Mouse (Mus musculus) layer of hippocampus, adult 8-10 months (tissue): ENCODE results near the gene Fam129a. TPM values are rescaled to one million over a fixed set of nuclear protein-coding genes. Genes with fewer than 3 reads are reported as not detected.

Experiments used
- total RNA-seq, 4 experiments: library from RNA; stranded (reverse); gene quantifications; 2 replicates each; pipeline ENCODE4 v1.2.4; 2022

Fam129a gene
- total RNA-seq, 4 experiments from 2014 or later, result 1.8 to 5.3 (median 3.5) TPM

Other genes starting within 250 kb of the Fam129a start
- gene Ivns1abp, start 226.7 kb upstream of the Fam129a start, total RNA-seq, result 10 to 100 TPM; 87.0 to 94.5 (median 92.4) TPM
- 10 to 100 TPM; 13.2 to 17.7 (median 15.5) TPM for gene Swt1, start 142.7 kb upstream of the Fam129a start, total RNA-seq
- gene Trmt1l, start 142.6 kb upstream of the Fam129a start, total RNA-seq, result 10 to 100 TPM; 27.8 to 35.1 (median 32.3) TPM
- 10 to 100 TPM; 37.2 to 44.4 (median 40.6) TPM for gene Rnf2, start 70.2 kb upstream of the Fam129a start, total RNA-seq
- gene Edem3, start 184.2 kb downstream of the Fam129a start, total RNA-seq, result 10 to 100 TPM; 35.0 to 40.3 (median 36.6) TPM